14 mouse cellular contexts compared by ENCODE assay signal in genomic region chr13:31819664-31820405, GRCm38 (mm10). TPM values are rescaled to one million over a fixed set of nuclear protein-coding genes. Genes with fewer than 3 reads are reported as not detected.
DNase-seq lines count a peak whose midpoint lies in the region; ATAC-seq and TF ChIP-seq lines count a peak whose summit lies in the region.
"Had no signal": no experiment of that assay in that cellular context is flagged by ENCODE, and none has a peak within 500 bp of the region (broad histone marks: within the 10 kb centered on the region; RNA-seq: fewer than 3 reads in every experiment).

No protein-coding gene starts in this region.

- no peak overlapping the region for H3ac ChIP-seq in myocyte (ENCODE audit: control insufficient read depth, insufficient read length)

- DNase-seq in forebrain, embryonic 10.5 days (ENCODE audit: extremely low spot score, low spot score), result no peak
- no peak for DNase-seq in hindbrain, embryonic 11.5 days (ENCODE audit: low spot score)
- no peak for DNase-seq in right cerebral cortex, adult 18-20 months
- no peak for DNase-seq in gastrocnemius, postnatal 25 days
- DNase-seq: B cell, adult 2 months; layer of hippocampus, adult 9-11 months; lung, postnatal 36 days; spleen, adult 18-20 months had no signal

- H3K4me1 ChIP-seq in forebrain, embryonic 10.5 days, result peaks cover 59% of the 10 kb centered on the region
- peaks cover 3% of the 10 kb centered on the region for H3K4me1 ChIP-seq in forebrain, embryonic 15.5 days
- peaks cover 14% of the 10 kb centered on the region for H3K4me1 ChIP-seq in hindbrain, embryonic 12.5 days
- H3K4me1 ChIP-seq in hindbrain, embryonic 11.5 days (replicated peaks; ENCODE audit: control insufficient read depth, insufficient read depth, low read length), result no peaks in the 10 kb centered on the region
- no peaks in the 10 kb centered on the region for H3K4me1 ChIP-seq in embryonic fibroblast, embryonic 13.5 days (ENCODE audit: control insufficient read depth, insufficient read depth, low read length)
- H3K4me1 ChIP-seq: liver, embryonic 15.5 days had no signal

- WGBS in forebrain, embryonic 10.5 days, result 33% methylated on average over 14 of the region's 14 CpGs
- WGBS in forebrain, embryonic 15.5 days, result 37% methylated on average over 14 of the region's 14 CpGs
- 34% methylated on average over 14 of the region's 14 CpGs for WGBS in hindbrain, embryonic 12.5 days
- WGBS in hindbrain, embryonic 11.5 days, result 28% methylated on average over 14 of the region's 14 CpGs

- H3K79me2 ChIP-seq in myocyte (ENCODE audit: control insufficient read depth, insufficient read depth), result no peaks in the 10 kb centered on the region

- no peaks in the 10 kb centered on the region for H3K36me3 ChIP-seq in forebrain, embryonic 10.5 days (replicated peaks)
- no peaks in the 10 kb centered on the region for H3K36me3 ChIP-seq in forebrain, embryonic 15.5 days
- no peaks in the 10 kb centered on the region for H3K36me3 ChIP-seq in hindbrain, embryonic 12.5 days
- H3K36me3 ChIP-seq in hindbrain, embryonic 11.5 days (ENCODE audit: control insufficient read depth, insufficient read depth, low read length), result no peaks in the 10 kb centered on the region
- no peaks in the 10 kb centered on the region for H3K36me3 ChIP-seq in myocyte (ENCODE audit: control insufficient read depth, insufficient read depth)
- H3K36me3 ChIP-seq: liver, embryonic 15.5 days; midbrain, embryonic 13.5 days had no signal

- ATAC-seq in forebrain, embryonic 15.5 days (replicated peaks), result no peak; the same call in 1 of the 2 replicates
- no peak for ATAC-seq in hindbrain, embryonic 12.5 days (ENCODE audit: low FRiP score)
- ATAC-seq in hindbrain, embryonic 11.5 days (ENCODE audit: low FRiP score), result no peak

- no peak overlapping the region for H3K9ac ChIP-seq in forebrain, embryonic 15.5 days (replicated peaks)
- no peak overlapping the region for H3K9ac ChIP-seq in hindbrain, embryonic 12.5 days
- no peak overlapping the region for H3K9ac ChIP-seq in hindbrain, embryonic 11.5 days (ENCODE audit: low read depth, low read length)
- H3K9ac ChIP-seq: liver, embryonic 15.5 days had no signal

- H3K4me3 ChIP-seq in forebrain, embryonic 10.5 days, result no peak overlapping the region
- H3K4me3 ChIP-seq in forebrain, embryonic 15.5 days, result no peak overlapping the region
- no peak overlapping the region for H3K4me3 ChIP-seq in hindbrain, embryonic 12.5 days
- H3K4me3 ChIP-seq in hindbrain, embryonic 11.5 days (ENCODE audit: low read depth, low read length), result no peak overlapping the region
- H3K4me3 ChIP-seq in embryonic fibroblast, embryonic 13.5 days (ENCODE audit: insufficient read depth, low read length), result peak overlapping the region; percentile 5; the same call in 1 of the 2 replicates
- no peak overlapping the region for H3K4me3 ChIP-seq in myocyte

- TF ChIP-seq CTCF in embryonic fibroblast, embryonic 13.5 days (IDR thresholded peaks at IDR 0.05; ENCODE audit: borderline replicate concordance, insufficient read depth, low read length), result no peak

- TF ChIP-seq POLR2A in embryonic fibroblast, embryonic 13.5 days (IDR thresholded peaks at IDR 0.05; ENCODE audit: low read depth, low read length), result no peak
- TF ChIP-seq POLR2A in myocyte (IDR thresholded peaks at IDR 0.05; ENCODE audit: insufficient read length, low read depth), result no peak

- H3K9me3 ChIP-seq in forebrain, embryonic 10.5 days, result no peaks in the 10 kb centered on the region
- no peaks in the 10 kb centered on the region for H3K9me3 ChIP-seq in forebrain, embryonic 15.5 days
- no peaks in the 10 kb centered on the region for H3K9me3 ChIP-seq in hindbrain, embryonic 12.5 days (replicated peaks)
- H3K9me3 ChIP-seq in hindbrain, embryonic 11.5 days (ENCODE audit: control insufficient read depth, low read length), result no peaks in the 10 kb centered on the region
- H3K9me3 ChIP-seq: liver, embryonic 15.5 days; midbrain, embryonic 13.5 days had no signal

- peak overlapping the region; percentile 15; the same call in 1 of the 2 replicates for H3K27ac ChIP-seq in forebrain, embryonic 10.5 days
- H3K27ac ChIP-seq in forebrain, embryonic 15.5 days (replicated peaks), result no peak overlapping the region
- H3K27ac ChIP-seq in hindbrain, embryonic 12.5 days, result 0 out of 2 replicates have a peak overlapping the region, but pooled peaks have one; percentile 23
- H3K27ac ChIP-seq in hindbrain, embryonic 11.5 days (ENCODE audit: low read depth, low read length), result no peak overlapping the region
- H3K27ac ChIP-seq in embryonic fibroblast, embryonic 13.5 days (ENCODE audit: insufficient read depth, low read length), result peak overlapping the region; percentile 25
- H3K27ac ChIP-seq: liver, embryonic 15.5 days; midbrain, embryonic 13.5 days had no signal

- no peak overlapping the region for H3K4me2 ChIP-seq in forebrain, embryonic 15.5 days (replicated peaks)
- H3K4me2 ChIP-seq in hindbrain, embryonic 12.5 days (replicated peaks), result 0 out of 2 replicates have a peak overlapping the region, but pooled peaks have one; percentile 4
- H3K4me2 ChIP-seq in hindbrain, embryonic 11.5 days (replicated peaks; ENCODE audit: low read depth, low read length), result no peak overlapping the region
- H3K4me2 ChIP-seq in myocyte (ENCODE audit: low read depth), result peak overlapping the region; percentile 42

- H3K27me3 ChIP-seq in forebrain, embryonic 10.5 days (ENCODE audit: poor library complexity, severe bottlenecking), result peaks cover 82% of the 10 kb centered on the region
- peaks cover 53% of the 10 kb centered on the region for H3K27me3 ChIP-seq in forebrain, embryonic 15.5 days
- H3K27me3 ChIP-seq in hindbrain, embryonic 12.5 days, result peaks cover 73% of the 10 kb centered on the region
- peaks cover 24% of the 10 kb centered on the region for H3K27me3 ChIP-seq in hindbrain, embryonic 11.5 days (ENCODE audit: control insufficient read depth, insufficient read depth, low read length)
- no peaks in the 10 kb centered on the region for H3K27me3 ChIP-seq in myocyte (ENCODE audit: control insufficient read depth, insufficient read depth, insufficient read length)

TF ChIP-seq in myocyte, 11 proteins besides CTCF, POLR2A, EP300 and RAD21:
- no peak for TF ChIP-seq USF1 (IDR thresholded peaks at IDR 0.05; ENCODE audit: low read depth)
- no peak for TF ChIP-seq SRF (IDR thresholded peaks at IDR 0.05; ENCODE audit: control insufficient read depth, insufficient read length, low read depth)
- TF ChIP-seq REST (IDR thresholded peaks at IDR 0.05; ENCODE audit: insufficient read depth, insufficient read length), result no peak
- TF ChIP-seq MAX (IDR thresholded peaks at IDR 0.05; ENCODE audit: low read depth), result no peak
- TF ChIP-seq POLR2AphosphoS2 (IDR thresholded peaks at IDR 0.05; ENCODE audit: insufficient read length, low read depth), result no peak
- TF ChIP-seq TCF12 (IDR thresholded peaks at IDR 0.05; ENCODE audit: insufficient read depth, poor library complexity, severe bottlenecking), result no peak
- TF ChIP-seq E2F4 (IDR thresholded peaks at IDR 0.05; ENCODE audit: insufficient read depth), result no peak
- no peak for TF ChIP-seq MYOD1 (IDR thresholded peaks at IDR 0.05; ENCODE audit: control insufficient read depth in 1 of 3, insufficient read length in 2 of 3, low read depth in 2 of 3)
- TF ChIP-seq TCF3 (IDR thresholded peaks at IDR 0.05; ENCODE audit: insufficient read length, low read depth), result no peak
- TF ChIP-seq CEBPB (IDR thresholded peaks at IDR 0.05; ENCODE audit: insufficient read depth, poor library complexity, severe bottlenecking), result no peak
- TF ChIP-seq MYOG (IDR thresholded peaks at IDR 0.05; ENCODE audit: control insufficient read depth in 1 of 3, insufficient read depth in 1 of 3, insufficient read length in 2 of 3, low read depth in 2 of 3), result no peak

RNA-seq across cellular contexts. Expression of gene Foxc1, which starts 13.4 kb away (rescaled TPM):
- 2.5 and 2.6 TPM in 2 replicates for polyA plus RNA-seq in forebrain, embryonic 10.5 days (2016; fragmentation: Nextera tagmentation; extraction: Ambion mirVana)
- 1.0 and 1.2 TPM in 2 replicates for polyA plus RNA-seq in forebrain, embryonic 15.5 days (2015; fragmentation: Nextera tagmentation; extraction: Ambion mirVana)
- polyA plus RNA-seq in hindbrain, embryonic 12.5 days (2016; fragmentation: Nextera tagmentation; extraction: Ambion mirVana), result 11.0 and 11.5 TPM in 2 replicates
- 5.6 and 6.1 TPM in 2 replicates for polyA plus RNA-seq in hindbrain, embryonic 11.5 days (2014; fragmentation: Nextera tagmentation; extraction: Ambion mirVana)
- polyA plus RNA-seq in embryonic fibroblast, embryonic 13.5 days (2011; ENCODE audit: insufficient read length, low read depth, missing spikeins), result 14.4 and 19.7 TPM in 2 replicates
- 3.4 TPM for polyA plus RNA-seq in myocyte (2012; fragmentation: generic; extraction: Trizol)
- 1 to 10 TPM in 1 of 2 experiments, under 1 TPM in 1; 0.84 to 1.3 TPM for total RNA-seq in gastrocnemius, postnatal 25 days (2021)

Comparison
In these comparisons a context has a peak if more than half of its experiments do, and no peak if none do; other contexts are left out.
1. H3K27ac ChIP-seq: peak in forebrain, embryonic 10.5 days (single experiment), hindbrain, embryonic 12.5 days (single experiment) and embryonic fibroblast, embryonic 13.5 days (single experiment); none in forebrain, embryonic 15.5 days (single experiment) and hindbrain, embryonic 11.5 days (single experiment).
2. H3K4me2 ChIP-seq: peak in hindbrain, embryonic 12.5 days (single experiment) and myocyte (single experiment); none in forebrain, embryonic 15.5 days (single experiment) and hindbrain, embryonic 11.5 days (single experiment).